Mouse (Mus musculus): ENCODE data around the gene Mogat2.

GRCm38 (mm10) chr7:99177386-99177785 is 61.0 kb downstream of the Mogat2 start:
- TF ChIP-seq CTCF (IDR thresholded peaks at IDR 0.05; ENCODE audit: borderline replicate concordance, insufficient read depth, low read depth, low read length) (no peak), POLR2A (IDR thresholded peaks at IDR 0.05; ENCODE audit: borderline replicate concordance, insufficient read depth, low read length) (no peak)
